Mouse (Mus musculus) mouse embryonic stem cell (cell line): ENCODE results near the gene Olfr1111.
"Not testable (repeated sequence)": the region's sequence is repeated elsewhere in the genome, so short reads cannot be mapped to it uniquely, and the experiment has no call there.

Experiments used
- in situ Hi-C, 2 experiments: fragments of 300-500 bp; cut with MboI; formaldehyde crosslinking; loops; 1 replicate in 1 of 2; 3 replicates in 1 of 2; pipeline ENCODE4 v1.14.3; 2019 to 2020; ENCODE audit warnings: low sequenced_read_pairs in 2 of 2, low pct_unique_long_range_greater_than_20kb in 1 of 2, mixed read lengths in 1 of 2; ENCODE audit not compliant: unreplicated experiment in 1 of 2

The Olfr1111 gene

GRCm38 (mm10) chr2:87152524-87152923 is at the start of gene Olfr1111:
Gene Olfr1111 (minus strand): TSS chr2:87152624.
- in situ Hi-C loops = no loop called here

DNA sequence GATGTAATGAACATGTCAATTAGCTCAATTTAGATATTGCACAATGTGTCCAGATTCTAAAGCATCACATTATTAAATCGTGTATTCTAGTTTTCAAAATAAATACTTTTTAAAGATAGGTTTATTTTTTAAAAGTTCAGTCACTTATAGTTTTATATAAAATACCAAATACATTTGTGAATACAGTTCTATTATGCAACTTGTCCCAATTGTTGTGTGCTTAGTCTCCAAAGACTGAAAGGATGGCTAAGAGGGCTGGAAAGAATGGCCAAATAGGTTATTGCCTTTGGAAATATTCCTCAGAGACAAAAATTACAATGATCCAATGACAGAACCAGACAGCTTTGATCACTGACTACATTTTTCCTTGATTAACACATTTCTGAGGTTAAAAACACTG is 35.1 kb upstream of the Olfr1111 start, which contains the start of gene Olfr1112:
Gene Olfr1112, plus strand, starts transcription at position 301 of the 400 bp plus-strand sequence.
- in situ Hi-C loops = no loop called here

GRCm38 (mm10) chr2:87167731-87168130 is 15.3 kb upstream of the Olfr1111 start:
- in situ Hi-C loops = not testable (repeated sequence)

- in situ Hi-C loops = no loop called here
Measured at GRCm38 (mm10) chr2:87140200-87140599, 12.2 kb downstream of the Olfr1111 start, which contains the start of gene Olfr1110. Gene Olfr1110 (minus strand): TSS chr2:87140300.

GRCm38 (mm10) chr2:87114467-87114866 is 38.0 kb downstream of the Olfr1111 start, which contains the start of gene Olfr259:
Gene Olfr259 (minus strand): TSS chr2:87114567.
- in situ Hi-C loops = no loop called here
